Mouse (Mus musculus): ENCODE measurements around the gene Ddias. TPM values are rescaled to one million over a fixed set of nuclear protein-coding genes. Genes with fewer than 3 reads are reported as not detected.

The Ddias gene
- polyA plus RNA-seq, 1 experiment from 2014 or later, result 8.2 TPM

- Histone ChIP-seq H3K36me3 (no peaks in the 10 kb centered on the region), H3K4me1 (replicated peaks) (no peaks in the 10 kb centered on the region), H3K9ac (no peak overlapping the region), H3K27me3 (no peaks in the 10 kb centered on the region), H3K27ac (no peak overlapping the region), H3K4me2 (no peak overlapping the region), H3K9me3 (replicated peaks) (no peaks in the 10 kb centered on the region), H3K4me3 (no peak overlapping the region)
- no peak for ATAC-seq (replicated peaks; ENCODE audit: insufficient number of reproducible peaks, insufficient read depth, low FRiP score, low read depth)
- 78% methylated on average over 2 of the region's 2 CpGs for WGBS
Observed at GRCm38 (mm10) chr7:92842254-92842653, 31.8 kb downstream of the Ddias start.

- Histone ChIP-seq H3K27ac (no peak overlapping the region), H3K9ac (no peak overlapping the region), H3K27me3 (no peaks in the 10 kb centered on the region), H3K4me3 (no peak overlapping the region), H3K36me3 (no peaks in the 10 kb centered on the region), H3K4me1 (replicated peaks) (no peaks in the 10 kb centered on the region), H3K4me2 (no peak overlapping the region), H3K9me3 (replicated peaks) (no peaks in the 10 kb centered on the region)
- no peak for ATAC-seq (replicated peaks; ENCODE audit: insufficient number of reproducible peaks, insufficient read depth, low FRiP score, low read depth)
- 54% methylated on average over 3 of the region's 3 CpGs for WGBS
Observed at GRCm38 (mm10) chr7:92837907-92838306, 36.1 kb downstream of the Ddias start.

DNA sequence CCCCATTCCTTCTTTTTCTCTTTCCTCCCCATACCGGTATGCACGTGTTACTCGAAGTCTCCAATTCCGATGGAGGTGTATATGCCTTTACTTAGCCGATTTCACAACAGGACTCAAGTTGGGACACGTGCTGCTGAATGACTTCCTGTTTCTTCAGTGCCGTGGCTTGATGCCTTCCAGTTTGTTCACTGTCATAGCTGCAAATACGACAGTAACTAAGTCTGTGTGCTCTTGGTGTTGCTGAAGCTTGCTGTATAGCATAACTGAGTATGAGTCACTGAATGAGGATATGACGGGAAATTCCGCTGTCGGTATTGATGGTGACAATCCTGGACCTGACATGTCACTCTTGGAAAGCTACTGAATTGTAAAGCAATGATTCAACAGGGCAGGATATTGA, 36.8 kb downstream of the Ddias start:
- H3K27me3 ChIP-seq, result no peaks in the 10 kb centered on the region
- no peak for ATAC-seq (replicated peaks; ENCODE audit: insufficient number of reproducible peaks, insufficient read depth, low FRiP score, low read depth)
- H3K4me3 ChIP-seq, result no peak overlapping the region
- H3K9me3 ChIP-seq (replicated peaks), result no peaks in the 10 kb centered on the region
- no peak overlapping the region for H3K9ac ChIP-seq
- no peak overlapping the region for H3K4me2 ChIP-seq
- H3K4me1 ChIP-seq (replicated peaks), result no peaks in the 10 kb centered on the region
- H3K27ac ChIP-seq, result no peak overlapping the region
- WGBS, result 73% methylated on average over 11 of the region's 11 CpGs
- H3K36me3 ChIP-seq, result no peaks in the 10 kb centered on the region

- no peaks in the 10 kb centered on the region for H3K27me3 ChIP-seq
- H3K4me3 ChIP-seq, result no peak overlapping the region
- H3K27ac ChIP-seq, result no peak overlapping the region
- no peak overlapping the region for H3K9ac ChIP-seq
- no peaks in the 10 kb centered on the region for H3K36me3 ChIP-seq
- no peak for ATAC-seq (replicated peaks; ENCODE audit: insufficient number of reproducible peaks, insufficient read depth, low FRiP score, low read depth)
- WGBS, result 75% methylated on average over 3 of the region's 3 CpGs
- H3K4me1 ChIP-seq (replicated peaks), result no peaks in the 10 kb centered on the region
- no peaks in the 10 kb centered on the region for H3K9me3 ChIP-seq (replicated peaks)
- H3K4me2 ChIP-seq, result no peak overlapping the region
Observed at GRCm38 (mm10) chr7:92836447-92836846, 37.6 kb downstream of the Ddias start.

GRCm38 (mm10) chr7:92834391-92834790, 39.7 kb downstream of the Ddias start:
- H3K4me2 ChIP-seq, result no peak overlapping the region
- H3K4me3 ChIP-seq, result no peak overlapping the region
- no peak overlapping the region for H3K27ac ChIP-seq
- H3K36me3 ChIP-seq, result no peaks in the 10 kb centered on the region
- H3K9ac ChIP-seq, result no peak overlapping the region
- 88% methylated on average over 2 of the region's 2 CpGs for WGBS
- no peaks in the 10 kb centered on the region for H3K4me1 ChIP-seq (replicated peaks)
- H3K9me3 ChIP-seq (replicated peaks), result no peaks in the 10 kb centered on the region
- no peaks in the 10 kb centered on the region for H3K27me3 ChIP-seq
- ATAC-seq (replicated peaks; ENCODE audit: insufficient number of reproducible peaks, insufficient read depth, low FRiP score, low read depth), result no peak

DNA sequence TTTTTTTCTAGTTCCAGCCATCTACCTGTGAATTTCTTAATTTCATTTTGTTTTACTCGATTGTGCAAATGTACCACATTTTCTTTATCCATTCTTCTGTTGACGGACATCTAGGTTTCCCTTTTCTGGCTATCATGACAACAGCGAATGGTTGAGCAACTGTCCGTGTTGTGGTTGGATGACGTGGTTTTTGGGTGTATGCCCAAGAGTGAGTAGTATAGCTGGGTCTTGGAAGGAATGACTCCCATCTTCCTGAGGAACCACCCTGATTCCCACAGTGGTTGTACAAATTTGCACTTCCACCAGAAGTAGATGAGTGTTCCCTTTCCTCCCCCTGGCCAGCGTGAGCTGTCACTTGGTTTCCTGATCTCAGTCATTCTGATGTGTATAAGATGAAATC, 41.7 kb downstream of the Ddias start:
- H3K4me1 ChIP-seq (replicated peaks), result no peaks in the 10 kb centered on the region
- no peaks in the 10 kb centered on the region for H3K9me3 ChIP-seq (replicated peaks)
- WGBS, result 80% methylated on average over 6 of the region's 6 CpGs
- H3K9ac ChIP-seq, result no peak overlapping the region
- no peak overlapping the region for H3K4me3 ChIP-seq
- no peaks in the 10 kb centered on the region for H3K36me3 ChIP-seq
- H3K27me3 ChIP-seq, result no peaks in the 10 kb centered on the region
- H3K4me2 ChIP-seq, result no peak overlapping the region
- no peak overlapping the region for H3K27ac ChIP-seq
- no peak for ATAC-seq (replicated peaks; ENCODE audit: insufficient number of reproducible peaks, insufficient read depth, low FRiP score, low read depth)

DNA sequence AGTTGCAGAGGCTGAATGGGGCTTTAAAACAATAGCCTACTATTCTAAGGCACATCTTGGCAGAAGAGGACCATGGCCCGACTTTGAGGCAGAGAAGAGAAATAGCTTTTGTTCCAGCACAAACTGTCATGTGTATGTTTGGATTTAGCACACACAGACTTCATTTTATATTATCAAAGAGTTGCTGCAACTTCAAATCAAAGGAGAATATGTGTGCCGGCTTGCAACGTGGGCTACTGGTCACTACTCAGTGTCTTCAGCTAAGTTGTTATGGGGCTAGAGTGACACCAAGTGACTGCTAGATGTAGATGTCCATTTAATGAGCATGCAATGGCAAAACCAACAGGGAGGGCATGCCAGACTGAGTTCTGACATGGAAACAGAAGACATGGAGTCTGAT, 46.1 kb downstream of the Ddias start:
- Histone ChIP-seq H3K36me3 (no peaks in the 10 kb centered on the region), H3K4me3 (no peak overlapping the region), H3K27me3 (no peaks in the 10 kb centered on the region), H3K9me3 (replicated peaks) (no peaks in the 10 kb centered on the region), H3K4me1 (replicated peaks) (no peaks in the 10 kb centered on the region), H3K9ac (no peak overlapping the region), H3K27ac (no peak overlapping the region), H3K4me2 (no peak overlapping the region)
- 36% methylated on average over 3 of the region's 3 CpGs for WGBS
- no peak for ATAC-seq (replicated peaks; ENCODE audit: insufficient number of reproducible peaks, insufficient read depth, low FRiP score, low read depth)

DNA sequence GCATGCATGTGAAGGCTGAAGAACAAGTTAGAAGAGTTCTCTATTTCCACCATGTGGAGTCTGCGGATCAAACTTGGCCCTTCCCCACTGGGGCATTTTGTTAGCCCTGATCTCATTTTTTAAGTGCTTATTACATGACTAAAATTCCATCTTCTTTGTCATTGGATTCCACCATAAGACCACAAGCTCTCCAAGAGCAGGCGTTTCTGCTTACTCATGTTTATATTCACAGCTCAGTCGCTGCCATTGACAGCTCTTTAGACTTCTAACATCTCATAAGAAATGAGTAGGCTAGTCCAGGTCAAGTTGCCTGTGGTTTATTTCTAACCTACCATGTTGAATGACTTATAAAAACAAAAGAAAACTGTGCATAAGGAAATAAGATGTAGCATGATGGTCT, 47.8 kb downstream of the Ddias start:
- Histone ChIP-seq H3K27ac (no peak overlapping the region), H3K36me3 (no peaks in the 10 kb centered on the region), H3K9ac (no peak overlapping the region), H3K4me2 (no peak overlapping the region), H3K4me1 (replicated peaks) (0 out of 2 replicates have a peak, but pooled peaks cover 3% of the 10 kb centered on the region), H3K27me3 (no peaks in the 10 kb centered on the region), H3K4me3 (no peak overlapping the region), H3K9me3 (replicated peaks) (no peaks in the 10 kb centered on the region)
- ATAC-seq (replicated peaks; ENCODE audit: insufficient number of reproducible peaks, insufficient read depth, low FRiP score, low read depth), result no peak
- WGBS, result 77% methylated on average over 3 of the region's 3 CpGs

- Histone ChIP-seq H3K36me3 (no peaks in the 10 kb centered on the region), H3K4me1 (replicated peaks) (0 out of 2 replicates have a peak, but pooled peaks cover 3% of the 10 kb centered on the region), H3K9ac (no peak overlapping the region), H3K27ac (no peak overlapping the region; the same call in 1 of the 2 replicates), H3K27me3 (no peaks in the 10 kb centered on the region), H3K9me3 (replicated peaks) (no peaks in the 10 kb centered on the region), H3K4me3 (no peak overlapping the region), H3K4me2 (no peak overlapping the region)
- ATAC-seq (replicated peaks; ENCODE audit: insufficient number of reproducible peaks, insufficient read depth, low FRiP score, low read depth), result no peak
- WGBS, result 51% methylated on average over 1 of the region's 1 CpGs
Observed at GRCm38 (mm10) chr7:92822409-92823101, 51.5 kb downstream of the Ddias start.

DNA sequence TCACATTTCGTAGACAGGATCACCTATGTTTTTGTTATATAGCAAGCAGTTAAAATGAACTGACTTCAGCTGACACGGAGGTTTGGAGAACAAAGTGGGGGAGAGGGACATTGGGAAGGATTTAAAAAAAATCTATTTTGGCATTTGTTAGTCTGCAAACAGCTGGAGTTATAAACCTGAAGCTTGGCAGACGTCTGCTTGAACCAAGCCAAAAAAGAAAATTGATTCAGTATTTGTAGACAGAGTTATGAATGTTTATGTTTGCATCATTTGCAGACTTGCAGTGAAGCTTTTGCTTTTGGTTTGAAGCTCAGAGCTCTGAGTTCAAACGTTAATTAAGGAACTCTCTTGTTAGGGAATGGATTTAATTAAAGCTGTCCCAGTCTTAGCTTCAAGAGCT, 52.2 kb downstream of the Ddias start:
- no peaks in the 10 kb centered on the region for H3K27me3 ChIP-seq
- WGBS, result 57% methylated on average over 4 of the region's 4 CpGs
- H3K27ac ChIP-seq, result no peak overlapping the region
- H3K4me3 ChIP-seq, result no peak overlapping the region
- no peaks in the 10 kb centered on the region for H3K9me3 ChIP-seq (replicated peaks)
- no peak overlapping the region for H3K9ac ChIP-seq
- 0 out of 2 replicates have a peak, but pooled peaks cover 3% of the 10 kb centered on the region for H3K4me1 ChIP-seq (replicated peaks)
- no peak for ATAC-seq (replicated peaks; ENCODE audit: insufficient number of reproducible peaks, insufficient read depth, low FRiP score, low read depth)
- H3K4me2 ChIP-seq, result no peak overlapping the region
- no peaks in the 10 kb centered on the region for H3K36me3 ChIP-seq

DNA sequence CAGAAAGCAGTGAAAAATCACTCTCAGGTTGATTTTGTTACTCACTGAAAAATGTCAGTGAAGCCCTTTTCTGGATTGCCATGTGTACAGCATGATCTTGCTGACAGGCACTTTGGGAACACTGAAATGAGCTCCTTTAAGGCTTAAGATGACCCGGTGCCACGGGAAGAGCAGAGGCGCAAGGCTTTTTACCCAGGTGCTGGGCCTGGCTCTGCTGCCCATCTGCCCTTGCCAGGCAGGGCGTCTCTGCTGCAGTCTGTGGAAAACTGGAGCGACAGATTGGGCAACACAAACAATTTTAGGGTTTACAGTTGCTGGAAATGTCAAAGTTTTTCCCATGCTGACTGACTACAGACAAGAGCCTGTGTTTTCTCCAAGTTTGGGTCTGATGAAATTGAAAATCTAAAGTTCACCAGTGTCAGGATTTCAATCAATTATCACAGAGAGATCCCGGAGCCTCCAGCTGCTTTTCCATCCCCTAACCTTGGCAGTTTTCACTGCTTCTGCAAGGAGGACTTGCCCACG, 53.0 kb downstream of the Ddias start:
- H3K9me3 ChIP-seq (replicated peaks), result no peaks in the 10 kb centered on the region
- no peak overlapping the region for H3K27ac ChIP-seq
- H3K36me3 ChIP-seq, result no peaks in the 10 kb centered on the region
- no peaks in the 10 kb centered on the region for H3K27me3 ChIP-seq
- no peak overlapping the region for H3K4me2 ChIP-seq
- ATAC-seq (replicated peaks; ENCODE audit: insufficient number of reproducible peaks, insufficient read depth, low FRiP score, low read depth), result no peak
- no peak overlapping the region for H3K9ac ChIP-seq
- 67% methylated on average over 7 of the region's 7 CpGs for WGBS
- H3K4me3 ChIP-seq, result no peak overlapping the region
- H3K4me1 ChIP-seq (replicated peaks), result 0 out of 2 replicates have a peak, but pooled peaks cover 3% of the 10 kb centered on the region

GRCm38 (mm10) chr7:92820410-92820809, 53.6 kb downstream of the Ddias start:
- H3K27me3 ChIP-seq, result no peaks in the 10 kb centered on the region
- H3K36me3 ChIP-seq, result no peaks in the 10 kb centered on the region
- H3K4me3 ChIP-seq, result no peak overlapping the region
- no peak overlapping the region for H3K4me2 ChIP-seq
- no peak overlapping the region for H3K27ac ChIP-seq
- no peak overlapping the region for H3K9ac ChIP-seq
- ATAC-seq (replicated peaks; ENCODE audit: insufficient number of reproducible peaks, insufficient read depth, low FRiP score, low read depth), result no peak
- H3K9me3 ChIP-seq (replicated peaks), result no peaks in the 10 kb centered on the region
- 0 out of 2 replicates have a peak, but pooled peaks cover 3% of the 10 kb centered on the region for H3K4me1 ChIP-seq (replicated peaks)
- 88% methylated on average over 1 of the region's 1 CpGs for WGBS

Data from heart, embryonic 15.5 days (tissue).